Mouse (Mus musculus): ENCODE results near the gene Uchl1. TPM values are rescaled to one million over a fixed set of nuclear protein-coding genes. Genes with fewer than 3 reads are reported as not detected.

Gene Uchl1
- polyA plus RNA-seq, 1 experiment, result 904 TPM

DNA sequence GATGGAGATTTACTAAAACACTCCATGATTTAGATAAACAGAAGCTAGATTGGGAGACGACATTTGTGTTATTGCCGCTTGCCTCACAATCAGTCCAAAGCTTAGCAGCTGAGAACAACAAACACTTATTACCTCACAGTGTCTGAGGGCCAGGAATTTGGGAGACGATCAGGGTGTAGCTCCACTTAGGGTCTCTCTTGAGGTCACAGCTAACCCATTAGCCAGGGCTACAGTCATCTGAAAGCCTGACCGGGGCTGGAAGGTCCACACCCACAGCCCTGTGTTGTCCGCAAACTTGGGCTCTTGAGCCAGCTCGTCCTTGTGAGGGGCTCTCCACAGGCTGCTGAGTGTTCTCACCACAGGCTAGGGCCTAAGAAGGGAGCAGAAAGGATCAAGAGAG, 36.9 kb downstream of the Uchl1 start:
- no peaks in the 10 kb centered on the region for H3K4me1 ChIP-seq (ENCODE audit: control insufficient read depth, insufficient read depth, low read length)
- H3K27me3 ChIP-seq (ENCODE audit: control insufficient read depth, insufficient read depth, low read length), result no peaks in the 10 kb centered on the region
- WGBS, result 86% methylated on average over 6 of the region's 6 CpGs
- DNase-seq, result no peak
- TF ChIP-seq POLR2A (IDR thresholded peaks at IDR 0.05; ENCODE audit: borderline replicate concordance, insufficient read depth, low read length) (no peak), CTCF (IDR thresholded peaks at IDR 0.05; ENCODE audit: borderline replicate concordance, insufficient read depth, low read depth, low read length) (no peak)
- H3K27ac ChIP-seq (ENCODE audit: insufficient read depth, low read length), result no peak overlapping the region
- H3K4me3 ChIP-seq (replicated peaks; ENCODE audit: insufficient read depth, low read depth, low read length), result no peak overlapping the region

- H3K4me3 ChIP-seq (replicated peaks; ENCODE audit: insufficient read depth, low read depth, low read length), result no peak overlapping the region
- H3K27ac ChIP-seq (ENCODE audit: insufficient read depth, low read length), result no peak overlapping the region
- TF ChIP-seq POLR2A (IDR thresholded peaks at IDR 0.05; ENCODE audit: borderline replicate concordance, insufficient read depth, low read length) (no peak), CTCF (IDR thresholded peaks at IDR 0.05; ENCODE audit: borderline replicate concordance, insufficient read depth, low read depth, low read length) (no peak)
- WGBS, result 63% methylated on average over 4 of the region's 4 CpGs
- DNase-seq, result no peak
- H3K4me1 ChIP-seq (ENCODE audit: control insufficient read depth, insufficient read depth, low read length), result no peaks in the 10 kb centered on the region
- no peaks in the 10 kb centered on the region for H3K27me3 ChIP-seq (ENCODE audit: control insufficient read depth, insufficient read depth, low read length)
These were observed 39.6 kb downstream of the Uchl1 start for GRCm38 (mm10) chr5:66715498-66715931.

- Histone ChIP-seq H3K27ac (ENCODE audit: insufficient read depth, low read length) (no peak overlapping the region), H3K4me1 (ENCODE audit: control insufficient read depth, insufficient read depth, low read length) (no peaks in the 10 kb centered on the region), H3K27me3 (ENCODE audit: control insufficient read depth, insufficient read depth, low read length) (no peaks in the 10 kb centered on the region), H3K4me3 (replicated peaks; ENCODE audit: insufficient read depth, low read depth, low read length) (no peak overlapping the region)
- TF ChIP-seq POLR2A (IDR thresholded peaks at IDR 0.05; ENCODE audit: borderline replicate concordance, insufficient read depth, low read length), result no peak
- TF ChIP-seq CTCF (IDR thresholded peaks at IDR 0.05; ENCODE audit: borderline replicate concordance, insufficient read depth, low read depth, low read length), result no peak
- WGBS, result 61% methylated on average over 4 of the region's 4 CpGs
- DNase-seq, result no peak
These were observed 42.0 kb downstream of the Uchl1 start for GRCm38 (mm10) chr5:66717931-66718330.

DNA sequence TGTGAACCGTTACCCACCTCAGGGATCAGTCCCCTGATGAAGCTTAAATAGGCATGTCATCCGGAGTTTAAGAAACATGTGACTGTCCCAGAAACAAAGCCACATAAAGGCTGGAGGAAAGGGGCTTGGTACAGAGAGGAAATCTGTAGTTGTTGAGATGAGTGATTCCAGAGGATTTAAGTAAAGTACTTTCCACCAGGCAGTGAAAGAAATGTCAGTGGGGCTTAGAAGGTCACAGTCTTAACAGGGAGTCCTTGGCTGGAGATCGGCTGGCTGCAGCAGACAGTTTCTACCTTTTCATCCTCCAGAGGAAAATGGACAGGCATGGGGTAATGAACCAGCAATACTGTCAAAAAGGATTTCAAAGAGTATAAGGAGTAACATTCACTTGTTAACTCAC, 42.5 kb downstream of the Uchl1 start:
- Histone ChIP-seq H3K27ac (ENCODE audit: insufficient read depth, low read length) (no peak overlapping the region), H3K27me3 (ENCODE audit: control insufficient read depth, insufficient read depth, low read length) (no peaks in the 10 kb centered on the region), H3K4me1 (ENCODE audit: control insufficient read depth, insufficient read depth, low read length) (no peaks in the 10 kb centered on the region), H3K4me3 (replicated peaks; ENCODE audit: insufficient read depth, low read depth, low read length) (no peak overlapping the region)
- 76% methylated on average over 3 of the region's 3 CpGs for WGBS
- TF ChIP-seq CTCF (IDR thresholded peaks at IDR 0.05; ENCODE audit: borderline replicate concordance, insufficient read depth, low read depth, low read length), result no peak
- no peak for TF ChIP-seq POLR2A (IDR thresholded peaks at IDR 0.05; ENCODE audit: borderline replicate concordance, insufficient read depth, low read length)
- DNase-seq, result no peak

DNA sequence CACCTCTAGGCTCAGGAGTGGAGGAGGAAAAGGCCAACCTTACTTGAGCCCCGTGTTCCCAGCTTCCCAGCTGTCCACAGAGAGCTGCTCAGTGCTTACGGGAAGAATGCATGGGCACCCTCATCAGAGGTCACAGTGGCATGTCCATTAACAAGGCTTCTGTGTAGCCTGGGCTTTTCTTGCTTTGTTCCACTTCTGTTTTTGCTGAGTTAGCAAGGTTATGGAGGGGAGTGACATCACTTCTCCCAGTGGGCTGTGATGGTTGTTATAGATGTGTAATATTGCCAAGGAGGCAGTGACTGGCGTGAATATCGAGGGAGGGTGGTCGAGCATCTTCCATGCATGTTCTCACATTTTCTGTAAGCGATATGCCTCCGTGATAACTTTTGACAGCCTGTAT, 43.0 kb downstream of the Uchl1 start:
- Histone ChIP-seq H3K4me1 (ENCODE audit: control insufficient read depth, insufficient read depth, low read length) (no peaks in the 10 kb centered on the region), H3K27me3 (ENCODE audit: control insufficient read depth, insufficient read depth, low read length) (no peaks in the 10 kb centered on the region), H3K4me3 (replicated peaks; ENCODE audit: insufficient read depth, low read depth, low read length) (no peak overlapping the region), H3K27ac (ENCODE audit: insufficient read depth, low read length) (no peak overlapping the region)
- WGBS, result 79% methylated on average over 7 of the region's 7 CpGs
- DNase-seq, result no peak
- no peak for TF ChIP-seq POLR2A (IDR thresholded peaks at IDR 0.05; ENCODE audit: borderline replicate concordance, insufficient read depth, low read length)
- TF ChIP-seq CTCF (IDR thresholded peaks at IDR 0.05; ENCODE audit: borderline replicate concordance, insufficient read depth, low read depth, low read length), result no peak

DNA sequence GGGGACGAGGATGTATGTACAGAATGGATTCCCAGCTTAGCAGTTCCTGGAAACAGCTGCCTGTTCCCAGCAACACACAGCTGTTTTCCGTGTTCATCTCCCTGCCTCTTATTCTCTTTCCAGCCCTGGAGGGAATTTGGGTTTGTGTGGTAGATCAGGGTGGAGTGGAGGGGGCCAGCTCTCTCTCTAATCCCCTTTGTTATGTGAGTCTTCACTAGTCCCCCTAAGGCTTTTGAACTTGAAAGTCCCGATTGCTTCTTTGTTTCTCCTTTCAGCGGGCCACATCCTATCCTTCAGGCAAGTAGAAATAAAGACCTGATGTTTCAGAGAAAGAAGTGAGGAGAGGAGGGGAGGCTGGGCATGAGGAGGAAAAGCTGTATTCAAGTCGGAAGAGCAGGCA, 45.0 kb downstream of the Uchl1 start:
- H3K4me1 ChIP-seq (ENCODE audit: control insufficient read depth, insufficient read depth, low read length), result no peaks in the 10 kb centered on the region
- H3K4me3 ChIP-seq (replicated peaks; ENCODE audit: insufficient read depth, low read depth, low read length), result no peak overlapping the region
- H3K27me3 ChIP-seq (ENCODE audit: control insufficient read depth, insufficient read depth, low read length), result no peaks in the 10 kb centered on the region
- TF ChIP-seq CTCF (IDR thresholded peaks at IDR 0.05; ENCODE audit: borderline replicate concordance, insufficient read depth, low read depth, low read length), result no peak
- TF ChIP-seq POLR2A (IDR thresholded peaks at IDR 0.05; ENCODE audit: borderline replicate concordance, insufficient read depth, low read length), result no peak
- 38% methylated on average over 5 of the region's 5 CpGs for WGBS
- no peak for DNase-seq
- H3K27ac ChIP-seq (ENCODE audit: insufficient read depth, low read length), result no peak overlapping the region

DNA sequence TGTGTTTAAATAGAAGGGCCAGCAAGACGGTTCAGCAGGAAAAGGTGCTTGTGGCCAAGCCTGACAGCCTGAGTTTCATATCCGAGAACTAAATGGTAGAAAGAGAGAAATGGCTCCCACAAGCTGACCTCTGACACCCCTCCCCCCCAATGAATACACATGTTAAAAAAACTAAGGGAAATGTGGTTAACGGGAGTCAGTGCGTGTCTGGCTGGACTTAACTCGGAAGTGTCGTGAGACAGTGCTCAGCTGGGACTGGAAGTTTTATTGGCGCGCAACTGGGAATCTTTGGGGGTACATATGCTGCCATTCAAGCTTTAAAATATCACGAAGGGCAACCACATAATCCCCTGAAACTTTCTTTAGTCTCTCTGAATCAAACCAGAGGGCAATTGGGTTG, 46.7 kb downstream of the Uchl1 start:
- no peaks in the 10 kb centered on the region for H3K27me3 ChIP-seq (ENCODE audit: control insufficient read depth, insufficient read depth, low read length)
- 79% methylated on average over 9 of the region's 9 CpGs for WGBS
- DNase-seq, result no peak
- H3K4me3 ChIP-seq (replicated peaks; ENCODE audit: insufficient read depth, low read depth, low read length), result no peak overlapping the region
- no peaks in the 10 kb centered on the region for H3K4me1 ChIP-seq (ENCODE audit: control insufficient read depth, insufficient read depth, low read length)
- no peak for TF ChIP-seq CTCF (IDR thresholded peaks at IDR 0.05; ENCODE audit: borderline replicate concordance, insufficient read depth, low read depth, low read length)
- TF ChIP-seq POLR2A (IDR thresholded peaks at IDR 0.05; ENCODE audit: borderline replicate concordance, insufficient read depth, low read length), result no peak
- no peak overlapping the region for H3K27ac ChIP-seq (ENCODE audit: insufficient read depth, low read length)

DNA sequence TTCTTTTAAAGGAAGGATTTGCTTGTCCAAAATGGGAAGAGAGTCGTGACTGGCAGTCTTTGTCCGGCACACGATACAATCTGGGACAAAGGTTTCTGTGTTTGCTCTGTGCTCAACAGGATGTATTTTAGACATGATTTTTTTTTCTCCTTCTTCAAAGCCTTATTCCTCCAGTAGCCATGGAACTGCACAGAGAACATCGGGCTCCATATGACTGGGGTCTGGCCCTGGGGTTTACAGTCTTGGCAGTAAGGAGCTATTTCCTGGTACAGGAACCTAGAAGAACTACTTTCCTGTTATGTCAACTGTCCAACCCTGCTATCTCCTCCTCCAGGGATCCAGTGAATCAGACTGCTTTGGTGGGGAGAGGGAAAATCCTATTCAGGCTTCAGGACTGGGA, 47.1 kb downstream of the Uchl1 start:
- 64% methylated on average over 4 of the region's 4 CpGs for WGBS
- no peak for DNase-seq

More for the DNA sequence above, 47.1 kb downstream of the Uchl1 start:
- no peak overlapping the region for H3K4me3 ChIP-seq (replicated peaks; ENCODE audit: insufficient read depth, low read depth, low read length)
- no peaks in the 10 kb centered on the region for H3K4me1 ChIP-seq (ENCODE audit: control insufficient read depth, insufficient read depth, low read length)
- no peak overlapping the region for H3K27ac ChIP-seq (ENCODE audit: insufficient read depth, low read length)
- no peak for TF ChIP-seq CTCF (IDR thresholded peaks at IDR 0.05; ENCODE audit: borderline replicate concordance, insufficient read depth, low read depth, low read length)
- TF ChIP-seq POLR2A (IDR thresholded peaks at IDR 0.05; ENCODE audit: borderline replicate concordance, insufficient read depth, low read length), result no peak
- no peaks in the 10 kb centered on the region for H3K27me3 ChIP-seq (ENCODE audit: control insufficient read depth, insufficient read depth, low read length)

Data from cerebellum, adult 2 months (tissue).